Mouse (Mus musculus) MN1 (cell line): ENCODE measurements around the gene Gm28305.

Source experiments
- DNase-seq: peaks from one replicate; pipeline ENCODE4 v3.0.0-alpha.2; 2016; ENCODE audit warnings: low spot score

Gm28305 gene

DNA sequence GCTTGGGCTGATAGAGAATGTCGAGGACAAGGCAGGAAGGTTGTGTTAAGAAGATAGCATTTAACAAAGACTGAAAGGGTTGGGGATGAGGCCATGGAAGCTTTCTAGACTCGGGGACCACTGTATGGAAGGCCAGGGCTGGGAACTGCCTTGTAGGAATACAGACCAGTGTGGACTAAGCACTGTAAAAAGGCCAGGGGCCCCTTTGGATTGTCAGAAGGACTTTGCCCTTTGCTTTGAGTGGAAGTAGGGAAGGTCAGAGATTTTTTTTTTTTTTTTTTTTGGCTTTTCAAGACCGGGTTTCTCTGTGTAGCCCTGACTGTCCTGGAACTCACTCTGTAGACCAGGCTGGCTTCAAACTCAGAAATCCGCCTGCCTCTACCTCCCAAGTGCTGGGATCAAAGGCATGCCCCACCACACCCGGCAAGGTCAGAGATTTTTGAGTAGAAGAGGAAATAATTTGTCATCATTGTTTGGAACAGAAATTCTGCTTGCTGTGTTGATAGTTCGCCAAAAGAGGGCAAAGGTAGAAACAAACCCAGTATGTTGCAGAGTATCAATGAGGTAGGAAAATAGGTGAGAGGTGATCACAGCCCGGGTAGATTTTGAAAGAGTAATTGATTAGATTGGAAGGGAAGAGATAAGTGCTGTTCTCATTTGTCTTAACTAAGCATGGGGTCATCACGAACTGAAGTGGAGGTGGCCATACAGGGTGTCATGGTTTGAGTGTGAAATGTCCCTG lies 30.6 kb downstream of the Gm28305 start:
- DNase-seq: no peak

DNA sequence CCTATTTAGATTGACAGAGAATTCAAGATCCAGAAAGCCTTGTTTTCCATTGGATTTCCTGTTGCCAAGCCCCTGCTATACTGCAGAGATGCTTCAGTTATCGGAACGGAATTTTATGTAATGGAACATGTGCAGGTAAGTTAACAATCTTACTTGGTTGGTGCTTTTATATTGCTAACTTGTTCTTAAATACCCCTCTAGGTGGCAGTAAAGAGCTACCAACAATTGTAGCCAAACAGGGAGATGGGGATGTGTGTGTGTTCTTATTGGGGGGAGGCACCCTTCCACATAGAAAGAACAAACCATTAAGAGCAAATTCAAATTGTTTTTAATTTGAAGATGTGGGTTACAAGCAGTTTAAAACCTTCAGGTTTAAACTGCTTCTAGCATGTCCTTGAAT lies 35.3 kb downstream of the Gm28305 start:
- DNase-seq: peak; percentile 32

GRCm38 (mm10) chr9:104078780-104079179 lies 38.3 kb downstream of the Gm28305 start:
- no peak for DNase-seq

DNA sequence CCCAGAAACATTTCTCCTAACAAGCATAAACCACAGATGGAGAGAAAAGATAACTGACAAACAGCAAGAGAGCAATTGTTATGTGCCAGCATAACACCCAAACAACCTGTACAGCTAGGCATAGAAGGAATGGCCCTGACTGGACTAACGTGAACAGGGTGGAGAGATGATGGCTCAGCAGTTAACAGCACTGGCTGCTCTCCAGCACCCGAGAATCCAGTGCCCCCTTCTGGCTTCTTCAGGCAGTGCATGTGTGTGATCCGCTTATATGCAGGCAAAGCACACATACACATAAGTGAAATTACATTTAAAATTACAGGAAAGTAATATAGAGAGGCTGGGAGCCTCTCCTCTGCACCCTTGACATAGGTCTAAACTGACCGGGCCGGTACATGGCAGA lies 38.9 kb downstream of the Gm28305 start:
- peak; percentile 42 for DNase-seq

DNA sequence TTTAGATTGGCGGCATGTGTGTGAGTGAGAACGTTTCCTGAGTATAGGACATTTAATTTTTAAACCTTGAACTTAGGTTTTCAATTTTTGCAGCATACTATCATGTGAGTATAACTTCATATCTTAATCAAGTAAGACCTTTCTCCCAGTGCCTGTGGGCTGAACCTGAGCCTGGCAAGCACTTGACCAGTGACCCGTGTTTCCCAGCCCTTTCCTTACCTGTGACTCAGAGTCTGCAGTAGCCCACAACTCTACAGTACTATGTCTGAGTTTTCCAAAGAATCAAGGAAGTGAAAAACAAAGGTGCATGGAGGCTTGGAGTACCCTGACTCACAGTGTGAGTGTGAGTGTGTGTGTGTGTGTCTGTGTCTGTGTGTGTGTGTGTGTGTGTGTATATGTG lies 39.6 kb downstream of the Gm28305 start:
- no peak for DNase-seq

DNA sequence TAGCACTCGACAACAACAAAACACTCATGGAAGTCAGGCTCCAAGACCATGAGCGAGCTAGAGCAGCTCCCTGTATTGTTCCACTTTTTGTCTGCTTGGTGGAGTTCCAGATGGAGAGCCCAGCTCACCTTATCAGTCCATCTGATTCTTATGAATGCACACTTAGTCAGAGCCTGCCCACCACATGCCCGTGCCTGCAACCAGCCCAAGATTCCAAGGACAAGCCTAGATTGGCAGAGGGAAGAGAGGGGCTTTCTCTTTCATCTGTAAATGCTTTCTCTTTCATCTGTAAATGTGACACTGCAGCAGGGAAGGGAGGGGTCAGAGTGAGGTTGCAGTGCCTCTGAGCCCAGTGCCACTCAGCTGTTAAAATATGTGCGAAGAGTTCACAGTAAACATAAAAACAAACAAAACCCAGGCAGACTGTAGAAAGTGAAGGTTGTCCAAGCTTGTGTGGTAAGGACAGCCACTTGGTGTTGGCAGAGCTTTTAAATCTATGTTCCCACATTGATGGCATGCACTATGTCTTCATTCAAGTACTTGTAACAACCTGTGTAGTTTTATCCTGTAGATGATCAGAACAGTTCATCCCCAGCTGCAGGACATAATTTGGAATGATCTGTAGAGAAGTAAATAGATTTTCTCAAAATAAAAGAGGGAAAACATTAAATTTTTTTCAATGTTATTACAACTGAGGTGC lies 45.4 kb downstream of the Gm28305 start:
- peak; percentile 37 for DNase-seq

GRCm38 (mm10) chr9:104088555-104088954 lies 48.1 kb downstream of the Gm28305 start:
- DNase-seq: peak; percentile 20

DNA sequence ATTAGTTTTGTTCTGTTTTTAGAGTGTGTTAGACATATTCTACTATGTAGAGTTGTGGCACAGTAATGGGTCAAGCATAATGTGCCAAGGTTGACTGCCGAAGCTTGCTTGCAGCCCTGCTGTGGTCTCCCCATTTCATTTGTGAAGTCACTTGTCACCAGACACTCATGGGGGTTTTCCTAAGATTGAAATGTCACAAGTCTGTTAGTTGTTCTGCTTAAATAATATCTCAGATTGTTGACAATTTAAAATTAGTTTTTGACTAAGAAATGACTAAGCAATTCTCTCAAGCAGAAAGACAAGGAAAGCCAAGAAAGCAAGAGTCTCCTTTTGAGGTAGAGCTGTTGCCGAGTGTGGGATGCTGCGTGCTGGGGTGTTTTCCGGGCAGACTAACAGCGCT lies 52.5 kb downstream of the Gm28305 start:
- DNase-seq: no peak

GRCm38 (mm10) chr9:104098256-104098655 lies 57.8 kb downstream of the Gm28305 start:
- DNase-seq: no peak

DNA sequence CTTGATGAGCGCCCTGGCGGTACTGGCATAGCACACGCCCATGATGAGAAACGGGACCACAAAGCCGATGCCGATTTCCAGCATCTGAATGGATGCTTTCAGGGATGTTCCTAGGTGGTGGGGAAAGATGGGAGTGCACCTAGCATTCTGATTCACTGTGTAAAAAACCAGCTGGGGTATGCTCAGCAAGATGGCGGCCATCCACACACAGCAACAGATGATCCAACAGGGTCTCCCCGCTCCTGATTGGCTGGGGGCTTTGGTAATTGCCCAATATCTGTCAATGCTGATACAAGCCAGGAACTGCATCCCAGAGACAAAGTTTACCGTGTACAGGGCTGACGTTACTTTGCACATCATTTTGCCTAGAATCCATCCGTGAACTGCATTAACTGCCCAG lies 58.6 kb downstream of the Gm28305 start:
- no peak for DNase-seq

DNA sequence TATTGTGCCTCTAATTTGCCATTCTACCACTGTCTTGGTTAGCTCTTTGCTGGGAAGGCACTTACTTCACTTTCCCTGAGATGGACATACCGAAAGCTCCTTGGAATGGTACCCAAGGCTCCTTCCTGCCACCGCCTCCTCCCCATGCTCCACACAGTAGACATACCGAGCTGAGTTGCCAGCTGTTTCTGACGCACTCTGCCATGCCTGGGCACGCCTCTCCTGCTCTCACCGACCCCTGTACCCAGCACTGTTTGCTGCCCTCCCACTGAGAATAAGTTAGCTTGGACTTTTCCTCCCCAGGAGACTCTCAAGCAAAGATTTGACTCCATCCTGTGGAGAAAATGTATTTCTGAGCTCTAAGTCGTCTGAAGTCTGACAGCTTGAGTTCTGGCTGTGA lies 60.4 kb downstream of the Gm28305 start:
- no peak for DNase-seq

DNA sequence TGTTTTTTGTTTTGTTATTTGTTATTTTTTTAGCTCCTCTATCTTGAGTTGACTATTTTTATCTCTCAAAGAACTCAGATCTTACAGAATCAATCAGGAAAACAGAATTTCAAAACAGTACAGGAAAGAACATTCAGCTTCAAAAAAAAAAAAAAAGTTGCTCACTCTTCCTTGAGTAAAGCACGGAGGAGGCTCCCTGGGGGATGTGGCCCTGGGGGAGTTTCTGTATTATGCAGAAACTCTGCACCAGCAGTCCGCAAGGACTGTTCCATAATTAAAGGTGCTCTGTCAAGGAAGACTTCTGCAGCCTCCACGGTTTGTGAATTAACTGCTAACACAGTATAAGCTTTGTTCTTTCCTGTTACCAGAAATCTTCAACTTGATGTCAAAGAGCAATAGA lies 61.0 kb downstream of the Gm28305 start:
- no peak for DNase-seq

- DNase-seq: no peak
Measured at GRCm38 (mm10) chr9:104102301-104102700, 61.8 kb downstream of the Gm28305 start.

DNA sequence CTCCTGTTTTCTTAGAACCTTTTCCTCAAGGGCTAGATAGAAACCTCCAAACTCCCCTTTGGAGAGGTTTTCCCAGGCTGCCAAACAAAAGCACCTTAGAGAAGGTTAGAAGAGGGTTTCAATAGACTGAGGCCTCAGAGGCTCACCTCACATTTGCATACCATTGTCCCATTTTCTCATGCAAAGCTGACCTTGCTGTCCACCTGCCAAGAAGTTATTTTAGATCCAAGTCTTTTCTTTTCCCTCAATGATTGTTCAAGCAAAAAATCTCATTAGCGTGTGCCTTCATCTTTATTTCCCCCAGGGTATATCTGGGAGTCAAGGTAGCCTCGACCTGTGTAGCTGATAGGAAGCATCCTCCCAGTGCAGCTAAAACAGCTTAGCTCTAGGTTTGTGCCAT lies 62.4 kb downstream of the Gm28305 start:
- DNase-seq: no peak

- no peak for DNase-seq
Measured at GRCm38 (mm10) chr9:104104986-104105385, 64.5 kb downstream of the Gm28305 start.

DNA sequence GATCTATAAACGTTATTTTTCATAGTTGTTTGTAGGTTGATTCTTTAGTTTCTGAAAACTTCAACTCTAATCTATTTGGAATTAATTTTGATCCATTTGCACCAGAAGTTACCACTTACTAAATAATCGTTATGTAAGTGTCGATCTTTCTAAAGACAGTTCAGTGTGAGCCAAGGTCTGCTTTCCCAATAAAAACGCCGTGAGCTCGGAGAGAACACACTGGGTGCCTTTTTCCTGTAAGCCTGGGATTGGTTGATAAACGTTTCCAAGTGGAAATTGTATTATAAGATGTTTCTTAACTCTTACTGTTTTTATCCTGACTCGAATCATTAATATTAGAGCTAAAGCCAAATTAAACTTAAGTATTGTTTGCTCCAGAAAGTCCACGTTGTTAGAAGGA lies 66.5 kb downstream of the Gm28305 start:
- no peak for DNase-seq

- DNase-seq: no peak
Measured at GRCm38 (mm10) chr9:104107482-104107881, 67.0 kb downstream of the Gm28305 start.

GRCm38 (mm10) chr9:104108571-104109143 lies 68.2 kb downstream of the Gm28305 start:
- no peak for DNase-seq

DNA sequence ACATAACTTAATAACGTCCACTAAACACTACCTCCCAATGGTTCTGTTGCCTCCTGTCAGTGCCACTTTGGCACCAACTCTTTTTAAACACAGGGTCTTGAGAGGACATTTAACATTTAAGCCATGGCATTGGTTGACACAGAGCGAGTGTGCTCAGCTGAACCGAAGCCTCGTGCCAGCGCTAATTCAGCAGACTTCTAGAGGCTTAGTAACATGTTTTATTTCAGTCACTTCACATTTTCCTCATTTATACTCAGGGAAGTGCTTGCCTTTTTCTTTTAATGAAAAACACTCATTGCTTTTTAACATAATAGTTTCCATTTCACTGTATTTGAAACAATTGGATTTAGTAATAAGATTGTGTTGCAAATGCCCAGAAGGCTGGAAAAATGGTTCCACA lies 68.7 kb downstream of the Gm28305 start:
- no peak for DNase-seq

DNA sequence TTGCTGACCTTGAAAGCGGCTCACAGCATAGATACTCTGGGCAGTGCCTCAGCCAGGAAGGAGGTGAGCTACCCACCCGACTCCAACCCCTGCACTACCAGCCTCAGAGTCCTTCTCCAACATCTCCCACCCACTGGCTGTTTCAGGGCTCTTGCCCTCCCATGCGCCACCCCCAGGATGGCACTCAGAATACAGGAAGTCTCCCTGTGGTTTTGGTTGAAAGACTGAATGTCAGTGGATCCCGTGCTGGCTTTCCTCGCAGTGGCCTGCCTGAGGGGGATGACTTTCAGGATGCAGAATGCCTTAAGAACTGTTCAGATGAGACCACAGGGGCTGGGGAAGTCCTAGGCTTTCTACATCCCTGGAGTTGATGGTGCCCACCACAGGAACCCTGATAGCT lies 82.6 kb downstream of the Gm28305 start:
- DNase-seq: no peak

GRCm38 (mm10) chr9:104123622-104124021 lies 83.2 kb downstream of the Gm28305 start:
- DNase-seq: peak; percentile 66
